Comparison of ENCODE assay signal across 4 mouse cellular contexts in genomic region chr2:79044804-79045203, GRCm38 (mm10).
DNase-seq lines count a peak whose midpoint lies in the region; ATAC-seq and TF ChIP-seq lines count a peak whose summit lies in the region.
"Not testable (repeated sequence)": the region's sequence is repeated elsewhere in the genome, so short reads cannot be mapped to it uniquely, and the experiment has no call there.

No protein-coding gene starts in this region.

- H3K4me3 ChIP-seq in CH12.LX (replicated peaks in 1 of 3; ENCODE audit: low read depth in 2 of 3, low read length in 2 of 3, poor library complexity in 1 of 3); limb, embryonic 12.5 days (replicated peaks); limb, embryonic 13.5 days: not testable (repeated sequence)

- dilution Hi-C loops in CH12.LX (cut with MboI; ENCODE audit: extremely low pct_ligation_motif_present, extremely low pct_unique_long_range_greater_than_20kb, low sequenced_read_pairs): not testable (repeated sequence)

- WGBS in limb, embryonic 12.5 days: 55% methylated on average over 3 of the region's 3 CpGs
- 38% methylated on average over 3 of the region's 3 CpGs for WGBS in limb, embryonic 13.5 days

- 0 out of 2 replicates have a peak, but pooled peaks have one; percentile 80 for ATAC-seq in limb, embryonic 12.5 days (ENCODE audit: insufficient number of reproducible peaks, insufficient read depth, low FRiP score, low TSS enrichment, low read depth)
- ATAC-seq in limb, embryonic 13.5 days (ENCODE audit: low FRiP score, low read depth): peak; percentile 89

- not testable (repeated sequence) for H3K9me3 ChIP-seq in CH12.LX (replicated peaks; ENCODE audit: low read length); limb, embryonic 12.5 days; limb, embryonic 13.5 days

- not testable (repeated sequence) for H3K27ac ChIP-seq in CH12.LX (ENCODE audit: insufficient read depth, low read depth); limb, embryonic 12.5 days; limb, embryonic 13.5 days

- not testable (repeated sequence) for H3K4me2 ChIP-seq in CH12.LX (ENCODE audit: insufficient read depth, low read depth, poor library complexity, severe bottlenecking); limb, embryonic 12.5 days; limb, embryonic 13.5 days (replicated peaks)

- TF ChIP-seq EP300 in CH12.LX (IDR thresholded peaks at IDR 0.05; ENCODE audit: low read length): not testable (repeated sequence)

- not testable (repeated sequence) for DNase-seq in CH12.LX (ENCODE audit: extremely low read depth)
- peak; percentile 10 for DNase-seq in heart, adult 11 months

- not testable (repeated sequence) for H3K79me2 ChIP-seq in CH12.LX (replicated peaks; ENCODE audit: control insufficient read depth, extremely low read depth, insufficient read depth, poor library complexity, severe bottlenecking)

- in situ Hi-C loops in CH12.LX (cut with MboI; ENCODE audit: low pct_ligation_motif_present, low pct_unique_long_range_greater_than_20kb, low sequenced_read_pairs): not testable (repeated sequence)

- peak overlapping the region; percentile 19; the same call in 1 of the 2 replicates for H3K9ac ChIP-seq in CH12.LX (ENCODE audit: insufficient read depth, low read depth)
- not testable (repeated sequence) for H3K9ac ChIP-seq in limb, embryonic 12.5 days (replicated peaks); limb, embryonic 13.5 days

- H3K27me3 ChIP-seq in CH12.LX (replicated peaks); limb, embryonic 12.5 days; limb, embryonic 13.5 days: not testable (repeated sequence)

- not testable (repeated sequence) for TF ChIP-seq POLR2A in CH12.LX (IDR thresholded peaks at IDR 0.05; ENCODE audit: low read depth, low read length)

- H3K36me3 ChIP-seq in CH12.LX (replicated peaks in 1 of 2; ENCODE audit: control insufficient read depth in 1 of 2, insufficient read depth in 1 of 2, low read length in 1 of 2); limb, embryonic 12.5 days; limb, embryonic 13.5 days: not testable (repeated sequence)

- peaks cover 9 to 21% of the 10 kb centered on the region in 2 experiments; a peak in 3 of 4 replicates for H3K4me1 ChIP-seq in CH12.LX (ENCODE audit: control insufficient read depth in 1 of 2, insufficient read depth in 2 of 2)
- not testable (repeated sequence) for H3K4me1 ChIP-seq in limb, embryonic 12.5 days (replicated peaks)
- peaks cover 15% of the 10 kb centered on the region; the same call in 1 of the 2 replicates for H3K4me1 ChIP-seq in limb, embryonic 13.5 days

- TF ChIP-seq CTCF in CH12.LX (conservative IDR thresholded peaks at IDR 0.05 in 1 of 2, IDR thresholded peaks at IDR 0.05 in 1 of 2; ENCODE audit: low read depth in 2 of 2, low read length in 2 of 2): not testable (repeated sequence)

- not testable (repeated sequence) for TF ChIP-seq RAD21 in CH12.LX (IDR thresholded peaks at IDR 0.05; ENCODE audit: low read depth, low read length)
